Mouse (Mus musculus) ES-Bruce4 (cell line): ENCODE data around the gene Akap5.

ENCODE experiments used
- CTCF ChIP-seq: IDR thresholded peaks from one replicate; pipeline ENCODE4 v1.8.1; 2011; ENCODE audit warnings: low read depth, low read length
- POLR2A ChIP-seq: IDR thresholded peaks from one replicate; pipeline ENCODE4 v1.8.1; 2011; ENCODE audit warnings: low read length; ENCODE audit not compliant: insufficient read depth

DNA sequence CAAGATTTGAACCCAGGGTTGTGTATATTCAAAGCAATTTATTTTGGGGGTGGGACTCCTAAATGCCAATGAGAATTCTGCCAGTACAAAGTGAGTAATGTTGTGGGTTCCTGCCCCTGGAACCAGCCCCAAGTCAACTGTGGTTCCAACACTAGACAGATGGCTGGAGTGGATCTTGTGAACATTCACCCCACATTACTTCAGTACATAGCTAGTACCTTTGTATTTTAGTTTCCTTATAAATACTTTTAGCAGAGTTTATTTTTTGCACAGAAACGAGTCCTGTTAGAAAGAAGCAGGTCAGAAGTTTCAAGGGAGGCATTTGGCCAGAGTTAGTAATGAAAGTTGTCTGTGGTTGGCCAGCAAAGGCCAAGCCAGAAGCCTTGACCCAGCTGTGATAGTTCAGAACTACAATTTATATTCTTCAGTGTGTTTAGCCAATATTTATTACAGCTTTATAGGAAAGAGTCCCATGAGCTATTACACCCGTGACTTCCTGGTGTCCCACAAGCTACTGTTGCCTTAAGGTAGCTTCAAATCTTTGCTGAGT lies 43.5 kb upstream of the Akap5 start:
- TF ChIP-seq POLR2A (no peak), CTCF (no peak)
